In the genomic region with DNA sequence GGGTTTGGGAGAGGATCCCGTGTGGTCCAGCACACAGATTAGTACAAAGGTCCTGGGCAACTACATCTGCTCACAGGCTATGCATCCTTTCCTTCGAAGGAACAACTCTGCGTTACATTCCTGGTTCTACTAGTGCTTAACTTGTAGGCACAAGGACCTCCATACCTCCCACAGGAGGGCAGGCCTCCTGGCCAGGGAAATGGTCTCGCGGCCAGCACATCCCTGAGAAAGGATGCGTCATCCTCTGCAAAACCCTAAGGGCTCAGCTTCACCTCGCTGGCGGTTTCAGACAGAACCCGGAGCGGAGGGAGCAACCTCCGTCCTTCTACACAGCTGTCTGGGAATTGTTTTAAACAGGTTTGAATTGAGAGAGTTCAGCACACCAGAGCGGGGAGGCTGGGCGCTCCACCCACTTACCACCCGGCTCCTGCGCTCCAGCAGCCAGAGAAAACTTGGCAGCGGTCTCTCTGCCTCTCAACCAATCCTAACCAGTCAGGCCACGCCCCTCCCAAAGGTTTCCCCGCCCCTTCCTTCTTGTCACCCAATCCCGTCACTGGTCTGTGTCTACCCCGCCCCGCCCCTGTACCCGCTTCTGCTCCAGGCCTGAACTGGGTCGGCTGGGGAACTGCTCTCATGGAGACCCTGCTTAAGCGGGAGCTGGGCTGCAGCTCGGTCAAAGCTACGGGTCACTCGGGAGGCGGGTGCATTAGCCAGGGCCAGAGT, we compare ENCODE assay signal across 8 mouse cellular contexts. TPM values are rescaled to one million over a fixed set of nuclear protein-coding genes. Genes with fewer than 3 reads are reported as not detected.
DNase-seq lines count a peak whose midpoint lies in the region; ATAC-seq and TF ChIP-seq lines count a peak whose summit lies in the region.

Fn3krp (plus strand) TSS at position 572 of the 723 bp plus-strand sequence.

- TF ChIP-seq POLR2A in bone marrow, adult 2 months (IDR thresholded peaks at IDR 0.05; ENCODE audit: borderline replicate concordance, control insufficient read depth, low read depth, low read length): peak; percentile 71; the same call in 1 of the 2 replicates
- peak; percentile 52; the same call in 1 of the 2 replicates for TF ChIP-seq POLR2A in limb, embryonic 14.5 days (IDR thresholded peaks at IDR 0.05; ENCODE audit: borderline replicate concordance, extremely low read depth, insufficient read depth, insufficient read length)

- H3K4me1 ChIP-seq in bone marrow, adult 2 months (ENCODE audit: control insufficient read depth, insufficient read depth, low read length): no peaks in the 10 kb centered on the region; the same call in 1 of the 2 replicates
- H3K4me1 ChIP-seq in embryonic facial prominence, embryonic 15.5 days: peaks cover 9% of the 10 kb centered on the region
- H3K4me1 ChIP-seq in limb, embryonic 14.5 days (ENCODE audit: control insufficient read depth, insufficient read depth, low read length): peaks cover 14% of the 10 kb centered on the region; the same call in 1 of the 2 replicates
- H3K4me1 ChIP-seq in midbrain, postnatal 0 days (ENCODE audit: insufficient read depth, low read length): no peaks in the 10 kb centered on the region

- peak within 1 kb of the TSS; percentile 78 for H3K4me3 ChIP-seq in bone marrow, adult 2 months (replicated peaks; ENCODE audit: control insufficient read depth, low read depth, low read length)
- H3K4me3 ChIP-seq in embryonic facial prominence, embryonic 15.5 days (replicated peaks): peak within 1 kb of the TSS; percentile 83
- peak within 1 kb of the TSS; percentile 70 for H3K4me3 ChIP-seq in limb, embryonic 14.5 days (replicated peaks; ENCODE audit: low read length)
- H3K4me3 ChIP-seq in midbrain, postnatal 0 days (ENCODE audit: low read depth, low read length): peak within 1 kb of the TSS; percentile 49

- H3K4me2 ChIP-seq in embryonic facial prominence, embryonic 15.5 days (replicated peaks): peak within 1 kb of the TSS; percentile 81
- H3K4me2 ChIP-seq in limb, embryonic 14.5 days (replicated peaks; ENCODE audit: low read depth, low read length, severe bottlenecking): peak within 1 kb of the TSS; percentile 84
- H3K4me2 ChIP-seq in midbrain, postnatal 0 days (ENCODE audit: low read depth, low read length, poor library complexity, severe bottlenecking): peak within 1 kb of the TSS; percentile 87

- DNase-seq in 416B (ENCODE audit: low read depth): peak; percentile 98
- DNase-seq in heart, adult 8-10 months (ENCODE audit: low spot score): peak; percentile 100
- peak; percentile 100 for DNase-seq in kidney, adult 9 months
- DNase-seq in limb, embryonic 14.5 days (ENCODE audit: low spot score): peak; percentile 100
- DNase-seq in midbrain, postnatal 0 days (ENCODE audit: low spot score): peak; percentile 99
- DNase-seq in spleen, postnatal 14 days (ENCODE audit: low spot score in 2 of 2): peak; percentile 98 to 99

- peak within 1 kb of the TSS; percentile 58 for H3K9ac ChIP-seq in embryonic facial prominence, embryonic 15.5 days
- peak within 1 kb of the TSS; percentile 70 for H3K9ac ChIP-seq in limb, embryonic 14.5 days (ENCODE audit: low read depth, low read length, severe bottlenecking)
- peak within 1 kb of the TSS; percentile 57 for H3K9ac ChIP-seq in midbrain, postnatal 0 days (replicated peaks; ENCODE audit: low read length, poor library complexity, severe bottlenecking)

- 0 out of 2 replicates have a peak, but pooled peaks cover 3% of the 10 kb centered on the region for H3K36me3 ChIP-seq in embryonic facial prominence, embryonic 15.5 days
- 0 out of 2 replicates have a peak, but pooled peaks cover 6% of the 10 kb centered on the region for H3K36me3 ChIP-seq in limb, embryonic 14.5 days (ENCODE audit: control insufficient read depth, insufficient read depth, low read length)
- H3K36me3 ChIP-seq in midbrain, postnatal 0 days (ENCODE audit: insufficient read depth, low read length): no peaks in the 10 kb centered on the region

- H3K9me3 ChIP-seq in embryonic facial prominence, embryonic 15.5 days (replicated peaks): no peaks in the 10 kb centered on the region
- H3K9me3 ChIP-seq in limb, embryonic 14.5 days (ENCODE audit: control insufficient read depth, low read length): no peaks in the 10 kb centered on the region
- no peaks in the 10 kb centered on the region for H3K9me3 ChIP-seq in midbrain, postnatal 0 days (ENCODE audit: low read length)

- ATAC-seq in embryonic facial prominence, embryonic 15.5 days (ENCODE audit: insufficient number of reproducible peaks, low FRiP score, low TSS enrichment, low read depth): peak; percentile 99
- ATAC-seq in limb, embryonic 14.5 days (ENCODE audit: low FRiP score, low read depth): peak; percentile 100
- peak; percentile 99 for ATAC-seq in midbrain, postnatal 0 days (ENCODE audit: low FRiP score)

- WGBS in bone marrow, adult 2 months: 2% methylated on average over 28 of the region's 28 CpGs
- WGBS in embryonic facial prominence, embryonic 15.5 days: 2% methylated on average over 28 of the region's 28 CpGs
- WGBS in limb, embryonic 14.5 days: 1% methylated on average over 28 of the region's 28 CpGs
- WGBS in midbrain, postnatal 0 days: 1% methylated on average over 27 of the region's 28 CpGs

- no peak for TF ChIP-seq CTCF in bone marrow, adult 2 months (IDR thresholded peaks at IDR 0.05; ENCODE audit: control insufficient read depth, insufficient read depth, low read length)
- peak; percentile 46 for TF ChIP-seq CTCF in midbrain, postnatal 0 days (IDR thresholded peaks at IDR 0.05)

- no peaks in the 10 kb centered on the region for H3K27me3 ChIP-seq in embryonic facial prominence, embryonic 15.5 days
- H3K27me3 ChIP-seq in limb, embryonic 14.5 days (ENCODE audit: control insufficient read depth, insufficient read depth, low read length): no peaks in the 10 kb centered on the region
- H3K27me3 ChIP-seq in midbrain, postnatal 0 days (ENCODE audit: insufficient read depth, low read length): no peaks in the 10 kb centered on the region

- H3K27ac ChIP-seq in bone marrow, adult 2 months (ENCODE audit: control insufficient read depth, insufficient read depth, low read depth, low read length, poor library complexity): peak within 1 kb of the TSS; percentile 76
- H3K27ac ChIP-seq in embryonic facial prominence, embryonic 15.5 days (replicated peaks): peak within 1 kb of the TSS; percentile 85
- H3K27ac ChIP-seq in limb, embryonic 14.5 days (replicated peaks; ENCODE audit: low read depth, low read length): peak within 1 kb of the TSS; percentile 72
- peak within 1 kb of the TSS; percentile 55; the same call in 1 of the 2 replicates for H3K27ac ChIP-seq in midbrain, postnatal 0 days (ENCODE audit: low read depth, low read length)

RNA-seq across cellular contexts. Expression of gene Fn3krp, which starts in this region (rescaled TPM):
- 29.3 and 53.1 TPM in 2 replicates for polyA plus RNA-seq in bone marrow, adult 2 months (2011; ENCODE audit: insufficient read depth, insufficient read length, low replicate concordance, missing spikeins)
- 9.3 and 9.8 TPM in 2 replicates for polyA plus RNA-seq in embryonic facial prominence, embryonic 15.5 days (2015; fragmentation: Nextera tagmentation; extraction: Ambion mirVana)
- 1 to 10 TPM; 4.8 to 6.5 (median 5.4) TPM for total RNA-seq in heart, adult 8-10 months (2022)
- 11.2 and 11.6 TPM in 2 replicates for polyA plus RNA-seq in limb, embryonic 14.5 days (2012; rRNA removed)
- polyA plus RNA-seq in limb, embryonic 14.5 days (2014; fragmentation: Nextera tagmentation; extraction: Ambion mirVana): 7.3 and 7.4 TPM in 2 replicates
- 17.2 and 22.4 TPM in 2 replicates for total RNA-seq in midbrain, postnatal 0 days (2014; rRNA removed)
- polyA plus RNA-seq in midbrain, postnatal 0 days (2015; fragmentation: Nextera tagmentation; extraction: Ambion mirVana): 8.3 and 9.0 TPM in 2 replicates

Comparison
In these comparisons a context has a peak if more than half of its experiments do, and no peak if none do; other contexts are left out.
1. Peak in every context shown above with its lines: DNase-seq, ATAC-seq, H3K4me3 ChIP-seq and H3K27ac ChIP-seq.